Mouse (Mus musculus) activated CD4-positive, CD25-positive, alpha-beta regulatory T cell, adult 4 months (primary cell): ENCODE results near the gene Stat5b. TPM values are rescaled to one million over a fixed set of nuclear protein-coding genes. Genes with fewer than 3 reads are reported as not detected.
"Not testable (repeated sequence)": the region's sequence is repeated elsewhere in the genome, so short reads cannot be mapped to it uniquely, and the experiment has no call there.

Experiments
- ATAC-seq: one replicate; pipeline ENCODE4 v1.8.0; 2017
- polyA plus RNA-seq, 2 experiments: library from polyadenylated mRNA; unstranded; fragments of 100-300 nt; shearing (Covaris generic); gene quantifications; one replicate each; pipeline ENCODE4 v1.2.1; 2017

The Stat5b gene
- polyA plus RNA-seq, 2 experiments from 2014 or later, result 27.8 to 37.2 TPM

- ATAC-seq, result no peak
Measured at GRCm38 (mm10) chr11:100810516-100810915, 40.0 kb downstream of the Stat5b start.

- ATAC-seq, result no peak
Measured at GRCm38 (mm10) chr11:100806380-100807305, 43.9 kb downstream of the Stat5b start.

- no peak for ATAC-seq
Measured at GRCm38 (mm10) chr11:100805535-100805934, 45.0 kb downstream of the Stat5b start.

GRCm38 (mm10) chr11:100804409-100804808 lies 46.1 kb downstream of the Stat5b start:
- peak; percentile 83 for ATAC-seq

- ATAC-seq, result no peak
Measured at GRCm38 (mm10) chr11:100799426-100799825, 51.1 kb downstream of the Stat5b start.

- ATAC-seq, result no peak
Measured at GRCm38 (mm10) chr11:100796585-100796984, 53.9 kb downstream of the Stat5b start.

- no peak for ATAC-seq
Measured at GRCm38 (mm10) chr11:100795386-100795785, 55.1 kb downstream of the Stat5b start.

- ATAC-seq, result no peak
Measured at GRCm38 (mm10) chr11:100791457-100792049, 59.0 kb downstream of the Stat5b start.

GRCm38 (mm10) chr11:100790644-100791043 lies 59.9 kb downstream of the Stat5b start:
- ATAC-seq, result not testable (repeated sequence)

GRCm38 (mm10) chr11:100789702-100790101 lies 60.8 kb downstream of the Stat5b start:
- no peak for ATAC-seq

- ATAC-seq, result no peak
Measured at GRCm38 (mm10) chr11:100785774-100786173, 64.8 kb downstream of the Stat5b start.

- no peak for ATAC-seq
Measured at GRCm38 (mm10) chr11:100784286-100784685, 66.2 kb downstream of the Stat5b start.

- no peak for ATAC-seq
Measured at GRCm38 (mm10) chr11:100782568-100782967, 68.0 kb downstream of the Stat5b start.

GRCm38 (mm10) chr11:100781763-100782475 lies 68.6 kb downstream of the Stat5b start:
- ATAC-seq, result no peak

- no peak for ATAC-seq
Measured at GRCm38 (mm10) chr11:100780247-100780646, 70.3 kb downstream of the Stat5b start.

- no peak for ATAC-seq
Measured at GRCm38 (mm10) chr11:100778069-100778468, 72.5 kb downstream of the Stat5b start.

GRCm38 (mm10) chr11:100775921-100776320 lies 74.6 kb downstream of the Stat5b start:
- no peak for ATAC-seq

- no peak for ATAC-seq
Measured at GRCm38 (mm10) chr11:100774261-100774660, 76.3 kb downstream of the Stat5b start.

- peak; percentile 95 for ATAC-seq
Measured at GRCm38 (mm10) chr11:100770646-100771408, 79.7 kb downstream of the Stat5b start, which contains the start of gene Ghdc. TSS of gene Ghdc (minus strand) at chr11:100770957.

GRCm38 (mm10) chr11:100769980-100770379 lies 80.5 kb downstream of the Stat5b start:
- no peak for ATAC-seq

GRCm38 (mm10) chr11:100767871-100768270 lies 82.7 kb downstream of the Stat5b start:
- no peak for ATAC-seq

GRCm38 (mm10) chr11:100766726-100767125 lies 83.8 kb downstream of the Stat5b start:
- ATAC-seq, result no peak
